Mouse (Mus musculus) bone marrow macrophage, adult 2 months (primary cell): Measurements from ENCODE around the gene Ilf3. TPM values are rescaled to one million over a fixed set of nuclear protein-coding genes. Genes with fewer than 3 reads are reported as not detected.

Experiments used
- H3K27ac ChIP-seq: 2 replicates; pipeline ENCODE4 v1.5.1; 2012; ENCODE audit warnings: low read depth, low read length; ENCODE audit not compliant: insufficient read depth
- H3K4me1 ChIP-seq: 2 replicates; pipeline ENCODE4 v1.6.1; 2012; ENCODE audit warnings: low read length; ENCODE audit not compliant: control insufficient read depth, insufficient read depth
- H3K4me3 ChIP-seq: 2 replicates; pipeline ENCODE4 v1.5.1; 2012; ENCODE audit warnings: mild to moderate bottlenecking, low read length, moderate library complexity; ENCODE audit not compliant: insufficient read depth
- CTCF ChIP-seq: IDR thresholded peaks from 2 replicates; pipeline ENCODE4 v1.5.1; 2012; ENCODE audit warnings: low read depth, mild to moderate bottlenecking, low read length, moderate library complexity
- POLR2A ChIP-seq: IDR thresholded peaks from 2 replicates; pipeline ENCODE4 v1.6.1; 2012; ENCODE audit warnings: mild to moderate bottlenecking, low read depth, low read length, borderline replicate concordance
- polyA plus RNA-seq: library from polyadenylated mRNA; stranded (reverse); fragments of >200 nt; gene quantifications from 2 replicates; pipeline ENCODE4 v1.2.4, GENCODE M21; 2012; ENCODE audit not compliant: missing spikeins, insufficient read depth, insufficient read length

Gene Ilf3
- polyA plus RNA-seq, 1 experiment: 42.9 TPM

GRCm38 (mm10) chr9:21336491-21336890 is 31.2 kb upstream of the Ilf3 start:
- Histone ChIP-seq H3K4me1 (peaks cover 12% of the 10 kb centered on the region), H3K27ac (no peak overlapping the region), H3K4me3 (no peak overlapping the region)
- TF ChIP-seq CTCF (no peak), POLR2A (no peak)

GRCm38 (mm10) chr9:21337652-21338051 is 30.0 kb upstream of the Ilf3 start:
- TF ChIP-seq POLR2A (no peak), CTCF (no peak)
- Histone ChIP-seq H3K27ac (no peak overlapping the region), H3K4me3 (no peak overlapping the region), H3K4me1 (peaks cover 8% of the 10 kb centered on the region)

- no peak for TF ChIP-seq CTCF
- no peak for TF ChIP-seq POLR2A
- Histone ChIP-seq H3K4me1 (no peaks in the 10 kb centered on the region), H3K27ac (no peak overlapping the region), H3K4me3 (no peak overlapping the region)
These were observed 27.3 kb upstream of the Ilf3 start for GRCm38 (mm10) chr9:21340411-21340810.

GRCm38 (mm10) chr9:21346627-21347365 is 20.9 kb upstream of the Ilf3 start:
- TF ChIP-seq CTCF: no peak
- no peak for TF ChIP-seq POLR2A
- 0 out of 2 replicates have a peak, but pooled peaks cover 3% of the 10 kb centered on the region for H3K4me1 ChIP-seq
- H3K27ac ChIP-seq: no peak overlapping the region
- H3K4me3 ChIP-seq: no peak overlapping the region

- Histone ChIP-seq H3K27ac (no peak overlapping the region), H3K4me3 (no peak overlapping the region), H3K4me1 (0 out of 2 replicates have a peak, but pooled peaks cover 3% of the 10 kb centered on the region)
- TF ChIP-seq POLR2A (no peak), CTCF (no peak)
These were observed 19.5 kb upstream of the Ilf3 start for GRCm38 (mm10) chr9:21348152-21348551.

GRCm38 (mm10) chr9:21351178-21351577 is 16.5 kb upstream of the Ilf3 start:
- TF ChIP-seq CTCF (no peak), POLR2A (no peak)
- 0 out of 2 replicates have a peak, but pooled peaks cover 3% of the 10 kb centered on the region for H3K4me1 ChIP-seq
- no peak overlapping the region for H3K4me3 ChIP-seq
- no peak overlapping the region for H3K27ac ChIP-seq

- Histone ChIP-seq H3K4me1 (0 out of 2 replicates have a peak, but pooled peaks cover 3% of the 10 kb centered on the region), H3K27ac (no peak overlapping the region), H3K4me3 (no peak overlapping the region)
- TF ChIP-seq POLR2A (no peak), CTCF (no peak)
These were observed 15.8 kb upstream of the Ilf3 start for GRCm38 (mm10) chr9:21351702-21352377.

- Histone ChIP-seq H3K4me1 (0 out of 2 replicates have a peak, but pooled peaks cover 3% of the 10 kb centered on the region), H3K4me3 (no peak overlapping the region), H3K27ac (no peak overlapping the region)
- TF ChIP-seq POLR2A (no peak), CTCF (no peak)
These were observed 15.0 kb upstream of the Ilf3 start for GRCm38 (mm10) chr9:21352463-21353372.

- TF ChIP-seq CTCF (no peak), POLR2A (no peak)
- Histone ChIP-seq H3K27ac (no peak overlapping the region), H3K4me3 (no peak overlapping the region), H3K4me1 (no peaks in the 10 kb centered on the region)
These were observed 14.3 kb upstream of the Ilf3 start for GRCm38 (mm10) chr9:21353373-21353686.

GRCm38 (mm10) chr9:21354796-21355195 is 12.9 kb upstream of the Ilf3 start:
- H3K4me1 ChIP-seq: no peaks in the 10 kb centered on the region
- H3K4me3 ChIP-seq: no peak overlapping the region
- no peak for TF ChIP-seq POLR2A
- TF ChIP-seq CTCF: no peak
- no peak overlapping the region for H3K27ac ChIP-seq
